In genomic region chr3:138859166-138859565, GRCm38 (mm10) we compare ENCODE assay signal across 8 mouse cellular contexts.
DNase-seq lines count a peak whose midpoint lies in the region; ATAC-seq lines count a peak whose summit lies in the region.

No protein-coding gene starts in this region.

- WGBS in kidney, embryonic 16.5 days: 85% methylated on average over 8 of the region's 8 CpGs
- 65% methylated on average over 8 of the region's 8 CpGs for WGBS in embryonic facial prominence, embryonic 13.5 days
- WGBS in limb, embryonic 12.5 days: 87% methylated on average over 8 of the region's 8 CpGs

- H3K4me1 ChIP-seq in kidney, embryonic 16.5 days (ENCODE audit: insufficient read depth, low read length): peaks cover 38% of the 10 kb centered on the region
- H3K4me1 ChIP-seq in embryonic facial prominence, embryonic 13.5 days: peaks cover 73% of the 10 kb centered on the region
- H3K4me1 ChIP-seq in limb, embryonic 12.5 days (replicated peaks): peaks cover 67% of the 10 kb centered on the region

- no peak overlapping the region for H3K4me2 ChIP-seq in kidney, embryonic 16.5 days (replicated peaks; ENCODE audit: low read depth, low read length)
- no peak overlapping the region for H3K4me2 ChIP-seq in embryonic facial prominence, embryonic 13.5 days
- H3K4me2 ChIP-seq in limb, embryonic 12.5 days: no peak overlapping the region

- H3K9me3 ChIP-seq in kidney, embryonic 16.5 days (ENCODE audit: low read length): no peaks in the 10 kb centered on the region
- no peaks in the 10 kb centered on the region for H3K9me3 ChIP-seq in embryonic facial prominence, embryonic 13.5 days
- H3K9me3 ChIP-seq in limb, embryonic 12.5 days: no peaks in the 10 kb centered on the region

- no peak overlapping the region for H3K9ac ChIP-seq in kidney, embryonic 16.5 days (replicated peaks; ENCODE audit: low read length)
- no peak overlapping the region for H3K9ac ChIP-seq in embryonic facial prominence, embryonic 13.5 days
- no peak overlapping the region; the same call in 1 of the 2 replicates for H3K9ac ChIP-seq in limb, embryonic 12.5 days (replicated peaks)

- H3K4me3 ChIP-seq in kidney, embryonic 16.5 days (ENCODE audit: low read length): no peak overlapping the region
- no peak overlapping the region for H3K4me3 ChIP-seq in embryonic facial prominence, embryonic 13.5 days
- no peak overlapping the region for H3K4me3 ChIP-seq in limb, embryonic 12.5 days (replicated peaks)

- H3K27ac ChIP-seq in kidney, embryonic 16.5 days (ENCODE audit: low read length): no peak overlapping the region
- peak overlapping the region; percentile 84; the same call in 1 of the 2 replicates for H3K27ac ChIP-seq in embryonic facial prominence, embryonic 13.5 days
- peak overlapping the region; percentile 90; the same call in 1 of the 2 replicates for H3K27ac ChIP-seq in limb, embryonic 12.5 days

- DNase-seq in kidney, postnatal 25 days: no peak
- peak; percentile 86 for DNase-seq in cerebellum, adult 11-12 months
- DNase-seq in ovary, postnatal 14 days (ENCODE audit: low spot score): no peak
- DNase-seq in kidney, adult 18-20 months: no peak
- DNase-seq in B cell, adult 2 months: no peak

- peak; percentile 14; the same call in 1 of the 2 replicates for ATAC-seq in kidney, embryonic 16.5 days (ENCODE audit: low FRiP score, low TSS enrichment)
- no peak for ATAC-seq in embryonic facial prominence, embryonic 13.5 days (ENCODE audit: insufficient number of reproducible peaks, insufficient read depth, low FRiP score, low TSS enrichment, low read depth)
- ATAC-seq in limb, embryonic 12.5 days (ENCODE audit: insufficient number of reproducible peaks, insufficient read depth, low FRiP score, low TSS enrichment, low read depth): no peak

- H3K27me3 ChIP-seq in kidney, embryonic 16.5 days (ENCODE audit: insufficient read depth, low read length): no peaks in the 10 kb centered on the region
- no peaks in the 10 kb centered on the region for H3K27me3 ChIP-seq in embryonic facial prominence, embryonic 13.5 days
- no peaks in the 10 kb centered on the region for H3K27me3 ChIP-seq in limb, embryonic 12.5 days

- no peaks in the 10 kb centered on the region for H3K36me3 ChIP-seq in kidney, embryonic 16.5 days (ENCODE audit: insufficient read depth, low read length)
- no peaks in the 10 kb centered on the region for H3K36me3 ChIP-seq in embryonic facial prominence, embryonic 13.5 days
- H3K36me3 ChIP-seq in limb, embryonic 12.5 days: no peaks in the 10 kb centered on the region
